In the genomic region with DNA sequence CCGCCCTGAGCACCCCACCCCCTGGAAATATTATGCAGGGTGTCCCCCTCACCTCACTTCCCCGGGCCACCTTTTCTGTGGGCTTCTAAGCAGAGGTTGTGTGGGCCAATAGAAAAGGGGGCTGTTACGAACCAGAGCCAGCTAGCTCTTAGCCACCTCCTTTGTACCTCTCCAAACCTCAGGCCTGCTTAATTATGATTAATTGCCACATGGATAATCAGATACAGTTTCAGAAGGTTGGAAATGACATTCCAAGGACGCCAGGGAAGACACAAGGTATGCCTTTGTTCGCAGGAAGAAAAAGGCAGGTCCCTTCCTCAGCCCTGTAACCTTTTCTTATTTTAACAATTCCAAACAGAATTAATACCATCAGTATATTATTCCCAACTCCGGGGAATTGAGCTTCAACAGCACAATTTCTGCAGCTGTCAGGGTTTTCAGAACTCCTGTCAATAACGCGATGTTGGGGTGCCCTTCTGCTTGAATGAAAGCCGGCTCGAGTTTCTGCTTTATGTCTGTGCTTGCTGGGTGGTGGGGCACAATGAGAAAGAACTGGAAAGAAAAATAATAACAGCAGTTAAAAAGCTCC, we compare ENCODE assay signal across 9 mouse cellular contexts.
A peak's percentile ranks its signal among the peaks of the same experiment; 100 is the strongest.
DNase-seq lines count a peak whose midpoint lies in the region; ATAC-seq lines count a peak whose summit lies in the region.
"Had no signal": no experiment of that assay in that cellular context is flagged by ENCODE, and none has a peak within 500 bp of the region (broad histone marks: within the 10 kb centered on the region; RNA-seq: fewer than 3 reads in every experiment).

No protein-coding gene starts in this region.

- H3K4me1 ChIP-seq in heart, embryonic 12.5 days (replicated peaks), result peaks cover 20% of the 10 kb centered on the region
- peaks cover 25% of the 10 kb centered on the region for H3K4me1 ChIP-seq in midbrain, embryonic 10.5 days
- H3K4me1 ChIP-seq in midbrain, embryonic 11.5 days (ENCODE audit: control insufficient read depth, insufficient read depth, low read length), result peaks cover 10% of the 10 kb centered on the region
- H3K4me1 ChIP-seq in limb, embryonic 11.5 days (ENCODE audit: control insufficient read depth, insufficient read depth, low read length), result peaks cover 34% of the 10 kb centered on the region
- peaks cover 6% of the 10 kb centered on the region; the same call in 1 of the 2 replicates for H3K4me1 ChIP-seq in stomach, embryonic 16.5 days (ENCODE audit: control insufficient read depth, insufficient read depth, low read length)

- no peaks in the 10 kb centered on the region for H3K36me3 ChIP-seq in heart, embryonic 12.5 days
- no peaks in the 10 kb centered on the region for H3K36me3 ChIP-seq in midbrain, embryonic 10.5 days
- H3K36me3 ChIP-seq in midbrain, embryonic 11.5 days (ENCODE audit: control insufficient read depth, insufficient read depth, low read length), result no peaks in the 10 kb centered on the region
- no peaks in the 10 kb centered on the region for H3K36me3 ChIP-seq in limb, embryonic 11.5 days (ENCODE audit: control insufficient read depth, insufficient read depth, low read length)
- no peaks in the 10 kb centered on the region for H3K36me3 ChIP-seq in stomach, embryonic 16.5 days (ENCODE audit: control insufficient read depth, insufficient read depth, low read length)

- no peak for ATAC-seq in heart, embryonic 12.5 days (ENCODE audit: insufficient number of reproducible peaks, low FRiP score)
- ATAC-seq in midbrain, embryonic 11.5 days (ENCODE audit: low FRiP score), result no peak
- ATAC-seq in limb, embryonic 11.5 days (ENCODE audit: insufficient number of reproducible peaks, low FRiP score, low TSS enrichment, low read depth), result peak; percentile 49
- no peak for ATAC-seq in stomach, embryonic 16.5 days (ENCODE audit: insufficient read depth, low FRiP score)

- H3K9me3 ChIP-seq in heart, embryonic 12.5 days (replicated peaks), result no peaks in the 10 kb centered on the region
- no peaks in the 10 kb centered on the region for H3K9me3 ChIP-seq in midbrain, embryonic 10.5 days (replicated peaks)
- no peaks in the 10 kb centered on the region for H3K9me3 ChIP-seq in midbrain, embryonic 11.5 days (ENCODE audit: control insufficient read depth, low read length)
- H3K9me3 ChIP-seq in limb, embryonic 11.5 days (ENCODE audit: control insufficient read depth, low read length), result no peaks in the 10 kb centered on the region
- no peaks in the 10 kb centered on the region for H3K9me3 ChIP-seq in stomach, embryonic 16.5 days (replicated peaks; ENCODE audit: control insufficient read depth, low read length)

- WGBS in heart, embryonic 12.5 days, result 62% methylated on average over 10 of the region's 10 CpGs
- WGBS in midbrain, embryonic 10.5 days, result 57% methylated on average over 10 of the region's 10 CpGs
- WGBS in midbrain, embryonic 11.5 days, result 51% methylated on average over 10 of the region's 10 CpGs
- 23% methylated on average over 10 of the region's 10 CpGs for WGBS in limb, embryonic 11.5 days
- 49% methylated on average over 10 of the region's 10 CpGs for WGBS in stomach, embryonic 16.5 days

- no peak overlapping the region for H3K4me2 ChIP-seq in heart, embryonic 12.5 days
- H3K4me2 ChIP-seq in midbrain, embryonic 11.5 days, result no peak overlapping the region
- peak overlapping the region; percentile 15; the same call in 1 of the 2 replicates for H3K4me2 ChIP-seq in limb, embryonic 11.5 days (ENCODE audit: low read depth, severe bottlenecking)
- H3K4me2 ChIP-seq in stomach, embryonic 16.5 days (ENCODE audit: low read depth, low read length), result peak overlapping the region; percentile 23; the same call in 1 of the 2 replicates

- no peak overlapping the region for H3K9ac ChIP-seq in heart, embryonic 12.5 days
- H3K9ac ChIP-seq in midbrain, embryonic 11.5 days (ENCODE audit: low read length), result no peak overlapping the region
- no peak overlapping the region for H3K9ac ChIP-seq in limb, embryonic 11.5 days (ENCODE audit: low read length)
- no peak overlapping the region for H3K9ac ChIP-seq in stomach, embryonic 16.5 days (ENCODE audit: low read length)

- H3K4me3 ChIP-seq in heart, embryonic 12.5 days, result no peak overlapping the region
- no peak overlapping the region for H3K4me3 ChIP-seq in midbrain, embryonic 10.5 days
- H3K4me3 ChIP-seq in midbrain, embryonic 11.5 days (ENCODE audit: low read depth, low read length), result no peak overlapping the region
- H3K4me3 ChIP-seq in limb, embryonic 11.5 days (ENCODE audit: low read depth, low read length), result no peak overlapping the region
- no peak overlapping the region for H3K4me3 ChIP-seq in stomach, embryonic 16.5 days (replicated peaks; ENCODE audit: low read length)

- H3K27ac ChIP-seq in heart, embryonic 12.5 days (ENCODE audit: poor library complexity, severe bottlenecking), result no peak overlapping the region
- peak overlapping the region; percentile 33 for H3K27ac ChIP-seq in midbrain, embryonic 10.5 days (replicated peaks)
- H3K27ac ChIP-seq in midbrain, embryonic 11.5 days (ENCODE audit: low read depth, low read length), result no peak overlapping the region
- peak overlapping the region; percentile 93 for H3K27ac ChIP-seq in limb, embryonic 11.5 days (replicated peaks; ENCODE audit: low read depth, low read length)
- peak overlapping the region; percentile 15; the same call in 1 of the 2 replicates for H3K27ac ChIP-seq in stomach, embryonic 16.5 days (ENCODE audit: low read length)

- H3K27me3 ChIP-seq in heart, embryonic 12.5 days (replicated peaks), result no peaks in the 10 kb centered on the region
- no peaks in the 10 kb centered on the region; the same call in 1 of the 2 replicates for H3K27me3 ChIP-seq in midbrain, embryonic 10.5 days (ENCODE audit: low read depth, poor library complexity, severe bottlenecking)
- H3K27me3 ChIP-seq in midbrain, embryonic 11.5 days (ENCODE audit: control insufficient read depth, insufficient read depth, low read length), result no peaks in the 10 kb centered on the region
- H3K27me3 ChIP-seq in limb, embryonic 11.5 days (ENCODE audit: control insufficient read depth, insufficient read depth, low read length), result no peaks in the 10 kb centered on the region
- no peaks in the 10 kb centered on the region for H3K27me3 ChIP-seq in stomach, embryonic 16.5 days (ENCODE audit: control insufficient read depth, insufficient read depth, low read length)

- DNase-seq in heart, adult 11 months, result peak; percentile 59
- DNase-seq in midbrain, embryonic 10.5 days (ENCODE audit: low spot score), result no peak
- DNase-seq in midbrain, embryonic 11.5 days (ENCODE audit: low spot score, missing footprints), result no peak
- DNase-seq in limb, embryonic 11.5 days (ENCODE audit: low spot score), result peak; percentile 56
- no peak for DNase-seq in c-Kit-positive CD71-positive TER-119-positive erythroid progenitor cells, embryonic 14.5 days (ENCODE audit: low spot score)
- DNase-seq in layer of hippocampus, adult 9-11 months, result no peak
- DNase-seq: B cell, adult 2 months had no signal

Comparison
In these comparisons a context has a peak if more than half of its experiments do, and no peak if none do; other contexts are left out.
1. H3K27ac ChIP-seq: peak in midbrain, embryonic 10.5 days (single experiment), limb, embryonic 11.5 days (single experiment) and stomach, embryonic 16.5 days (single experiment); none in heart, embryonic 12.5 days (single experiment) and midbrain, embryonic 11.5 days (single experiment).
2. DNase-seq: peak in heart, adult 11 months (single experiment) and limb, embryonic 11.5 days (single experiment); none in midbrain, embryonic 10.5 days (single experiment), midbrain, embryonic 11.5 days (single experiment), c-Kit-positive CD71-positive TER-119-positive erythroid progenitor cells, embryonic 14.5 days (single experiment) and layer of hippocampus, adult 9-11 months (single experiment).
3. H3K4me2 ChIP-seq: peak in limb, embryonic 11.5 days (single experiment) and stomach, embryonic 16.5 days (single experiment); none in heart, embryonic 12.5 days (single experiment) and midbrain, embryonic 11.5 days (single experiment).